ENCODE assay signal across 9 mouse cellular contexts in the genomic region with DNA sequence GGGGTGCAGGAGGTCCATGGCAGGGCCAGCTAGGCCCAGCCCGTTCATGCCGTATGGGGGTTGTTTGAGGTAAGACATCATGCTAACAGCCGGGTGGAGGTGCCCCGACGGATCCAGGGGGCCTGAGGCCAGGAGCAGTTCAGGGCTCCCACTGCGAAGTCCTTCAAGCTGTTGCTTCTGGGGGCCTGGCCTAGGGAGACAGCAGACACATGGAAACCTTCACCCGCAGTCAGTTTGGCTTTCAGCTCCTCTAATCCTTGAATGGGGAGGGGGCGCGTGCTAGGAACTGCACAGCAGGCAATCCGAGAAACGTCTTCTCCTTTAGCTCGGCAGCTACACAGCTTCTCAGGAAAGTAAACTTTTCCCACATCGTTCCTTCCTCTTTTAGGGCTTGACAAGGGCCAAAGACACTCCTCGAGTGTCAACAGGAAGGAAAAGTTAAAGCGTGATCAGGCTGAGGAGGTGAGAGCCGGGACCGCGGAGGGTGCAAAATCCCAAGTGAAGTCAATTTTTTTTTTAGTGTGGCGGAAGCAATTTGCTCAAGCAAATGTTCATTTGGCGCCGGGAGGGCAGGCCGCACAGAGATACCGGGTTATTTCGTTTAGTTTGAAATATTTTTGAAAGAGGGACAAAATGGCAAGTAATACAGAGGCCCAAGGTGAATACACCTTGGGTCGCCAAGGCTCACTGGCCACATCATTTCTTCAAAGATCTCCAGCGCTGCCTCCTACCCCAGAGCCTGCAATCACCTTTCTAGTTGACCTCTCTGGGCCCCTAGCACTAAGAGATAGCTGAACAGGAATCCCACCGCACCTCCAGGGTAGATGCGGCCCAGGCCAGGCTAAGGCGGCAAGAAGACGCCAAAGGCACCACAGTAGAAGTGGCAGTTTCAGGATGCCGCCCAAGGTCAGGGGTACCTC. TPM values are rescaled to one million over a fixed set of nuclear protein-coding genes. Genes with fewer than 3 reads are reported as not detected.
A peak's percentile ranks its signal among the peaks of the same experiment; 100 is the strongest.
DNase-seq lines count a peak whose midpoint lies in the region; ATAC-seq lines count a peak whose summit lies in the region.
"Had no signal": no experiment of that assay in that cellular context is flagged by ENCODE, and none has a peak within 500 bp of the region (broad histone marks: within the 10 kb centered on the region; RNA-seq: fewer than 3 reads in every experiment).

No protein-coding gene starts in this region.

- no peaks in the 10 kb centered on the region for H3K36me3 ChIP-seq in liver, embryonic 11.5 days (ENCODE audit: control insufficient read depth, insufficient read depth, low read length)
- peaks cover 4% of the 10 kb centered on the region; the same call in 1 of the 2 replicates for H3K36me3 ChIP-seq in forebrain, embryonic 11.5 days (ENCODE audit: control insufficient read depth, insufficient read depth, low read length)
- H3K36me3 ChIP-seq in midbrain, embryonic 14.5 days (ENCODE audit: control insufficient read depth, insufficient read depth, low read length): no peaks in the 10 kb centered on the region
- H3K36me3 ChIP-seq: neural tube, embryonic 12.5 days had no signal

- H3K9ac ChIP-seq in liver, embryonic 11.5 days (ENCODE audit: low read depth, low read length): no peak overlapping the region
- H3K9ac ChIP-seq in forebrain, embryonic 11.5 days (ENCODE audit: low read length): peak overlapping the region; percentile 96
- peak overlapping the region; percentile 48 for H3K9ac ChIP-seq in midbrain, embryonic 14.5 days (replicated peaks; ENCODE audit: low read length)
- H3K9ac ChIP-seq: neural tube, embryonic 12.5 days had no signal

- H3K9me3 ChIP-seq in liver, embryonic 11.5 days (ENCODE audit: control insufficient read depth, low read length): no peaks in the 10 kb centered on the region
- no peaks in the 10 kb centered on the region for H3K9me3 ChIP-seq in forebrain, embryonic 11.5 days (ENCODE audit: control insufficient read depth, low read length)
- no peaks in the 10 kb centered on the region for H3K9me3 ChIP-seq in midbrain, embryonic 14.5 days (ENCODE audit: control insufficient read depth, low read length)
- H3K9me3 ChIP-seq: neural tube, embryonic 12.5 days had no signal

- 5% methylated on average over 31 of the region's 31 CpGs for WGBS in liver, embryonic 11.5 days
- WGBS in forebrain, embryonic 11.5 days: 2% methylated on average over 31 of the region's 31 CpGs
- 7% methylated on average over 31 of the region's 31 CpGs for WGBS in midbrain, embryonic 14.5 days

- no peak for ATAC-seq in liver, embryonic 11.5 days (replicated peaks; ENCODE audit: low FRiP score)
- no peak for ATAC-seq in forebrain, embryonic 11.5 days (replicated peaks; ENCODE audit: low FRiP score)
- ATAC-seq in midbrain, embryonic 14.5 days (ENCODE audit: low FRiP score, low TSS enrichment): no peak

- no peak overlapping the region for H3K27ac ChIP-seq in liver, embryonic 11.5 days (ENCODE audit: low read depth, low read length)
- peak overlapping the region; percentile 75 for H3K27ac ChIP-seq in forebrain, embryonic 11.5 days (ENCODE audit: low read depth, low read length)
- H3K27ac ChIP-seq in midbrain, embryonic 14.5 days (replicated peaks; ENCODE audit: low read depth, low read length): peak overlapping the region; percentile 88
- H3K27ac ChIP-seq: neural tube, embryonic 12.5 days had no signal

- peaks cover 100% of the 10 kb centered on the region for H3K27me3 ChIP-seq in liver, embryonic 11.5 days (replicated peaks; ENCODE audit: control insufficient read depth, insufficient read depth, low read length)
- H3K27me3 ChIP-seq in forebrain, embryonic 11.5 days (ENCODE audit: control insufficient read depth, insufficient read depth, low read length): peaks cover 13% of the 10 kb centered on the region
- peaks cover 20% of the 10 kb centered on the region for H3K27me3 ChIP-seq in midbrain, embryonic 14.5 days (ENCODE audit: control insufficient read depth, insufficient read depth, low read length)

- intact Hi-C loops in left cerebral cortex, postnatal 4 days (cut with DNase I): loop anchor here (5.0 kb wide), 2 partner anchors 148 to 198 kb away; no protein-coding TSS in a partner anchor

- H3K4me2 ChIP-seq in liver, embryonic 11.5 days: no peak overlapping the region; the same call in 1 of the 2 replicates
- peak overlapping the region; percentile 88 for H3K4me2 ChIP-seq in forebrain, embryonic 11.5 days (ENCODE audit: low read depth, low read length, severe bottlenecking)
- H3K4me2 ChIP-seq in midbrain, embryonic 14.5 days (ENCODE audit: low read length): peak overlapping the region; percentile 74

- H3K4me1 ChIP-seq in liver, embryonic 11.5 days (replicated peaks; ENCODE audit: control insufficient read depth, insufficient read depth, low read length): peaks cover 11% of the 10 kb centered on the region
- peaks cover 12% of the 10 kb centered on the region; the same call in 1 of the 2 replicates for H3K4me1 ChIP-seq in forebrain, embryonic 11.5 days (replicated peaks; ENCODE audit: control insufficient read depth, insufficient read depth, low read length)
- H3K4me1 ChIP-seq in midbrain, embryonic 14.5 days (ENCODE audit: control insufficient read depth, insufficient read depth, low read length): peaks cover 30% of the 10 kb centered on the region; the same call in 1 of the 2 replicates

- H3K4me3 ChIP-seq in liver, embryonic 11.5 days (ENCODE audit: low read depth, low read length): no peak overlapping the region
- H3K4me3 ChIP-seq in forebrain, embryonic 11.5 days (ENCODE audit: low read depth, low read length): peak overlapping the region; percentile 89
- H3K4me3 ChIP-seq in midbrain, embryonic 14.5 days (replicated peaks; ENCODE audit: low read depth, low read length): peak overlapping the region; percentile 57

- peak; percentile 2 to 9 for DNase-seq in cerebellum, adult 18-20 months
- DNase-seq in cerebellum, adult 11 months: no peak
- peak; percentile 58 for DNase-seq in liver, embryonic 11.5 days (ENCODE audit: low spot score)
- DNase-seq in liver: no peak
- peak; percentile 72 for DNase-seq in forebrain, embryonic 11.5 days (ENCODE audit: low spot score)
- peak; percentile 50 for DNase-seq in midbrain, embryonic 14.5 days
- no peak for DNase-seq in Muller cell, postnatal 12 days (ENCODE audit: inconsistent ontology term)
- no peak for DNase-seq in left cerebral cortex, postnatal 4 days

RNA-seq across cellular contexts. Expression of a gene that starts 3.0 kb away (rescaled TPM):
- polyA plus RNA-seq in liver, embryonic 11.5 days (2014; fragmentation: Nextera tagmentation; extraction: Ambion mirVana): 0.08 TPM in 1 of 2 replicates, not detected in the other
- polyA plus RNA-seq in forebrain, embryonic 11.5 days (2014; fragmentation: Nextera tagmentation; extraction: Ambion mirVana): 45.6 and 46.4 TPM in 2 replicates
- 9.9 and 15.2 TPM in 2 replicates for polyA plus RNA-seq in midbrain, embryonic 14.5 days (2014; fragmentation: Nextera tagmentation; extraction: Ambion mirVana)
- 10 to 100 TPM; 10.4 to 12.0 TPM for total RNA-seq in left cerebral cortex, postnatal 4 days (2021)
- polyA plus RNA-seq: neural tube, embryonic 12.5 days had no signal

Comparison
In these comparisons a context has a peak if more than half of its experiments do, and no peak if none do; other contexts are left out.
1. DNase-seq: peak in cerebellum, adult 18-20 months (2 of 2), liver, embryonic 11.5 days (single experiment), forebrain, embryonic 11.5 days (single experiment) and midbrain, embryonic 14.5 days (single experiment); none in cerebellum, adult 11 months (single experiment), liver (single experiment), Muller cell, postnatal 12 days (single experiment) and left cerebral cortex, postnatal 4 days (single experiment).
2. RNA of a gene that starts 3.0 kb away (polyA plus RNA-seq): 45.6 to 46.4 TPM in forebrain, embryonic 11.5 days and 9.9 to 15.2 TPM in midbrain, embryonic 14.5 days; 0.08 TPM in liver, embryonic 11.5 days; every median in the first group is over 10 times any median in the second.